In the genomic region with DNA sequence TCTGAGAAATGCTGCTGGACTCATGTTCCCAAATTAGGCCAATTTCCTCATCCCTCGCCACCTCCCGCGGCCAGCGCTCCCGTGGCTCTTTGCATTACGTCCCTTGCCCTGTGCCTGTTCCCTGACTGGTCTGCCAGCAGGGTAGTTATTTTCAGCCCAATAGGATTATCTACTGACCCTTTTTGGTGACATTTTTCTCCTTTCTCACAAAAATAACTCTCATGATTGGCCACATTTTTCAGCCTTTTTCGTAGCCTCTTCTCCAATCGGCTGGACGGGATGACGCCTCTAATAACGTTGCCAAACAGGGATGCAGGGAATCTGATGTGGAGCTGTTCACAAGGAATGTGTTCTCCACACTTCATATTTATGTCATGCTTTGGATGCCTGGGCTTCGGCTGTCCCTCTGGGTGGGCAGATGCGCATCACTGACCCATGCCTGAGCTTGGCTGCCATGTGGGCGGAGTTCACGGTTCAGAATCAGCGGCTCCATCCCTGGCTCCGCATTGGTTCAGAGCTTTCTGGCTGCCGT, we compare ENCODE assay signal across 9 mouse cellular contexts. TPM values are rescaled to one million over a fixed set of nuclear protein-coding genes. Genes with fewer than 3 reads are reported as not detected.
DNase-seq lines count a peak whose midpoint lies in the region; ATAC-seq lines count a peak whose summit lies in the region.
"Had no signal": no experiment of that assay in that cellular context is flagged by ENCODE, and none has a peak within 500 bp of the region (broad histone marks: within the 10 kb centered on the region; RNA-seq: fewer than 3 reads in every experiment).

No protein-coding gene starts in this region.

- H3K4me1 ChIP-seq in embryonic facial prominence, embryonic 11.5 days (ENCODE audit: control insufficient read depth, insufficient read depth, low read length): peaks cover 3% of the 10 kb centered on the region; the same call in 1 of the 2 replicates

- 26% methylated on average over 18 of the region's 18 CpGs for WGBS in embryonic facial prominence, embryonic 11.5 days

- H3K4me3 ChIP-seq in embryonic facial prominence, embryonic 11.5 days (ENCODE audit: low read depth, low read length): no peak overlapping the region

- no peaks in the 10 kb centered on the region for H3K27me3 ChIP-seq in embryonic facial prominence, embryonic 11.5 days (ENCODE audit: control insufficient read depth, insufficient read depth, low read length)
- H3K27me3 ChIP-seq: CH12.LX had no signal

- no peaks in the 10 kb centered on the region for H3K36me3 ChIP-seq in embryonic facial prominence, embryonic 11.5 days (replicated peaks; ENCODE audit: control insufficient read depth, insufficient read depth, low read depth, low read length)

- DNase-seq in heart, adult 11 months: peak; percentile 98
- no peak for DNase-seq in heart, adult 8-10 months (ENCODE audit: low spot score)
- peak; percentile 44 for DNase-seq in embryonic facial prominence, embryonic 11.5 days (ENCODE audit: low spot score)
- peak; percentile 47 for DNase-seq in kidney, adult 18-20 months
- DNase-seq in lung, postnatal 25 days (ENCODE audit: low spot score): peak; percentile 66
- no peak for DNase-seq in right cerebral cortex, adult 2 months (ENCODE audit: low spot score in 2 of 2)
- no peak for DNase-seq in MN1 (ENCODE audit: low spot score)
- DNase-seq in frontal cortex, postnatal 14 days (ENCODE audit: low spot score in 2 of 2): no peak

- no peak overlapping the region for H3K9ac ChIP-seq in embryonic facial prominence, embryonic 11.5 days (replicated peaks; ENCODE audit: low read length)

- peak overlapping the region; percentile 10; the same call in 1 of the 2 replicates for H3K4me2 ChIP-seq in embryonic facial prominence, embryonic 11.5 days (ENCODE audit: low read depth, low read length)

- H3K9me3 ChIP-seq in embryonic facial prominence, embryonic 11.5 days (replicated peaks; ENCODE audit: control insufficient read depth, low read length): no peaks in the 10 kb centered on the region

- ATAC-seq in embryonic facial prominence, embryonic 11.5 days (replicated peaks; ENCODE audit: insufficient number of reproducible peaks, low FRiP score, low TSS enrichment, low read depth): no peak

- no peak overlapping the region for H3K27ac ChIP-seq in embryonic facial prominence, embryonic 11.5 days (replicated peaks; ENCODE audit: low read depth, low read length)

RNA-seq across cellular contexts. Expression of a gene that starts 9.3 kb away (rescaled TPM):
- 10 to 100 TPM; 24.9 to 32.3 (median 27.7) TPM for total RNA-seq in heart, adult 8-10 months (2022)
- polyA plus RNA-seq in embryonic facial prominence, embryonic 11.5 days (2014; fragmentation: Nextera tagmentation; extraction: Ambion mirVana): 71.0 and 80.3 TPM in 2 replicates

RNA-seq across cellular contexts. Expression of a gene that starts 12.8 kb away (rescaled TPM):
- 10 to 100 TPM; 13.5 to 15.5 (median 14.3) TPM for total RNA-seq in heart, adult 8-10 months (2022)
- 12.1 and 13.1 TPM in 2 replicates for polyA plus RNA-seq in embryonic facial prominence, embryonic 11.5 days (2014; fragmentation: Nextera tagmentation; extraction: Ambion mirVana)

Comparison
In these comparisons a context has a peak if more than half of its experiments do, and no peak if none do; other contexts are left out.
1. DNase-seq: peak in heart, adult 11 months (single experiment), embryonic facial prominence, embryonic 11.5 days (single experiment), kidney, adult 18-20 months (single experiment) and lung, postnatal 25 days (single experiment); none in heart, adult 8-10 months (single experiment), right cerebral cortex, adult 2 months (0 of 2), MN1 (single experiment) and frontal cortex, postnatal 14 days (0 of 2).